Mouse (Mus musculus) urinary bladder, adult 18-20 months (tissue): Measurements from ENCODE around the gene Reps2.

ENCODE experiments used
- DNase-seq, 2 experiments: peaks; one replicate each; pipeline ENCODE4 v3.0.0; 2022; ENCODE audit warnings: low spot score in 2 of 2, mixed read lengths in 2 of 2

Reps2 gene

DNA sequence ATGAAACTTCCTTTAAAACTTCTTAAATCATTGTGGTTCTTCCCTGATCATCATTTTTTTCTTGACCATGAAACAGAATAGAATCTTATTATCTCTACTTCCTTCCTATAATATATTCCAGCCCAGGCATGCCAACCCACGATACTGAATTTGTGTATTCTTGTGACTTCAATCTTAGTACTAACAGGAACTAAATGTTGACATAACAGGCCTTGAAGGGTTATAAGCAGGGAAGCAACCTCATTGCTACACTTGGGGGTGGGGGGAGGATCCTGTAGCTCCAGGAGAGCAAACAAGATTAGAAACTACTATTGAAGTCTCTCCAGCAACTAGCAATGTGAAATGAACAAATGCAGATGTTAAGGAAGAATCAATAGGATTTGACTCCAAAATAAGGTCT, 154.8 kb downstream of the Reps2 start:
- no peak for DNase-seq

DNA sequence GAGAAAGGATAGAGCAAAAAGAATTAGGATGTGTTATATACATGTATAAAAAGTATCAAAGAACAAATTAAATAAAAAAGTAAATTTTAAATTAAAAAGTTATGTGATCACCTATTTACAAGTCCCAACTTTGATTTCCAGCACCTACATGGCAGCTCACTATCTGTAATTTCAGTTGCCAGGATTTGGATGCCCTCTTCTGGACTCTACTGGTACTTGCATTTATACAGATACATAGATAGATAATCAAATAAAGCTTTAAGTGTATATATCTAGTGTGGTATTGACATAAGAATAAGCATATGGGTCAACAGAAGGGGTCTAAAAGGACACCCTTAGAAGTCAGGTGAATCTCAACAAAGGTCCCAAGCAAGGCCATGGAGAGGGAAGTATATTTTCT, 155.7 kb downstream of the Reps2 start:
- no peak for DNase-seq

DNA sequence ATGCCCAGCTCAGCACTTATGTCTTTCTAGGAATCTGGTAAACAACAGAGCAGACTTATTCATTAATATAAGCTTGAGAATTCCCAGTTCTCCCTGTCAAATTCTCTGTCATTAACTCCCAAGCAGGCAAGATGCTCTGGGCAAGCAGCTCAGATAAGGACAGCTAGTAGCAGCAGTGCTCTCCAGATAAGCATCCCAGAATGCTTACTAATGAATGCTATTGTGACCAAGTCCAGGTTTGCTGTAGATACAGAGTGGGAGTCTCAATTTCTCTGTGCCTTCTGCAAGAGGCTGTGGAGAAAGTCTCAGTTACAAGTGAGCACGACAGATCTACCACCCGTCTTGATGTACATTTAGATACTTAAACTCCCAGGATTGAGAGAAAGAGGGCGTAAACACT, 173.2 kb downstream of the Reps2 start:
- DNase-seq = no peak

DNA sequence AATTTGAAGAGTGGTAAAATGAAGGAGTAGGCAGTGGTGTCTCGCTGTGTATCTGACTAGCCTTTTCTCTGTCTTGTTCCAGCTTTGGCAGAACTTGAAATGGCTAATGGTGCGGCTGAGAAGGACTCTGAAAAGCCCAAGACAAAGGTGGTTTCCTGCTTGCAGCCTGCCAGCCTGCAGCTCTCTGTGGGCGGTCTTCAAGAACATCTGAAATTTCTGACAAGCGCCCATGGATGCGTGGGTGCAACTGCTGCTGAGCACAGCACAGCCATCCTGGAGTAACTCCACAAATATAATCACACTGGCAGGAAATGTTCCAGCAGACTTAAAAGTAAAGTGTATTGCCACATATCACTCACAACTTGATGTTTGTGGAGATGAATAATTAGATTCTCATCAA, 181.3 kb downstream of the Reps2 start:
- no peak for DNase-seq

DNA sequence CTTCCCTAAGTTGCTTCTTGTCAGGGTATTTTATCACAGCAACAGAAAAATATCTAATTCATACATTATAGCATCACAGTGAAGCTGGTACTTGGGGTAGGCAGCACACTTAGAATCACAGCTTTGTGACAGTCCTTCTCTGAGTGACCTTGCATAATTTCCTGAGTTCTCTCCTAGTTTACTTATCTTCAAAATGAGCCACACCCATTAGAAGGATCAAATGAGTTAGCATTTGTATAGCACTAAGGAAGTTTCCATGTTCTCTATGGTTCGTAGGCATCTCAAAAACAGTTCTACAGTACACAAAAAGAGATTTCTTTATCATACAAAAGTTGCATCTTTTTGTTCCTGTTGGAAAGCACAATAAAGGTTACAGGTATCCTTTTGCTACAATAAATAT, 187.0 kb downstream of the Reps2 start:
- DNase-seq = no peak

DNA sequence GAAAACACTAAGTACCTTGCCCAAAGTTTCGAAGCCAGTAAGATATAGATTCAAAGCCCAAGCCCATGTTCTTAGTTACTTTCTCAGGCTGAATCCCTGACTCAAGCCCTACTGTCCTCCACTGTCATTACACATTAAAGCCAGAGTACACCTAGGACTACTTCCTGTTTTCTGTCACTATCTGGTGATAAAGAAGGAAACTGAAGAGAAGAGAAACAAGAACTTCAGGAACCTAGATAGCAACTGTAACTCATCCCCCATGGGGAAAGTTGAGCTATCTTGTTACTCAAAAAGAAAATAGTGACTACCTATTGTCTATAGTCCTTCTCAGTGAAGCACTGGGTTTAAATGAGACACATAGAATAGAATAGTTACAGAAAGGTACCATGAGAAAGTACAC, 188.1 kb downstream of the Reps2 start:
- no peak for DNase-seq

DNA sequence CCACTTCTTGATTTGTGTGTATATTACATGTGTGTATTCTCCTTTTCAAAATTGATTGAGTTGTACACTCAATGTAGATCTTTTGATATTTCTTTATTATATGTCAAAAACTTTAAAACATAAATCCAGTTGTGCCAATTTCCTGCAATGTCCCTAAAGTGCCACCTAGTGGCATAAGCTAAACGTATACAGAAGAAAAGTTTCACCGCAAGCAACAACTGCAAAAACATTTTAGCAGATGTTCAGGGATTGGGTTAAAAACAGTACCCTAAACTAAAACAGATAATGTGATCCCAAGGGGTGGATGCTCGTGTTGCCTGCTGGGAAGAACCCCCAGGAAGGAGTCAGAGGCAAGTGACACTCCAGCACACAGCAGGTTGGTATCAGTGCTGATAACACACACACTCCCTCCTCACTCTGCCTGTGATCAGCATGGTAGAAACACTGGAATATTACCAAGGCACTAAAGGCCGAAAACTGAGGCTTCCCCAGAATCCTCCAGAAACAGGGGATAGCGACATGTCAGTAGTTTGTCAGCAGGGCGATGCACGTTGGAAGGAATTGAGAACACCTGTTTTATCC, 189.5 kb downstream of the Reps2 start:
- no peak for DNase-seq

DNA sequence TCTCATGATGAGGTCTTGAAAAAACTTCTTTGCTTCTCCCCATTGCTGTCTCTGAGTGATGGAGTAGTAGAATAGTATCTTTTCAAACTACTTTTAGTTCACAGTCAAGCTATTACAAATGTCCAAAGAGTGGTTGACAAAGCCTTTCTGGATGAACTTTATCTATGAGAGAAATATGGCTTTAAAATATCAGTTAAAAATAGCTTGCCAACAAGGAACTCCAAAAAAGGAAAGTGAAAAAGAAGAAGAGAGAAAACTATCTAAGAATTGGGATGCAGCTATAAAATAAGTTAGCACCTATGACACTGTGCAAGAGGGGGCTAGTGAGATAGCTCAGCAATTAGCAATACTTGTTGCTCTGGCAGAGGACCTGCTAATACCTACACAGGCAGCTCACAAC, 190.8 kb downstream of the Reps2 start:
- DNase-seq = no peak

DNA sequence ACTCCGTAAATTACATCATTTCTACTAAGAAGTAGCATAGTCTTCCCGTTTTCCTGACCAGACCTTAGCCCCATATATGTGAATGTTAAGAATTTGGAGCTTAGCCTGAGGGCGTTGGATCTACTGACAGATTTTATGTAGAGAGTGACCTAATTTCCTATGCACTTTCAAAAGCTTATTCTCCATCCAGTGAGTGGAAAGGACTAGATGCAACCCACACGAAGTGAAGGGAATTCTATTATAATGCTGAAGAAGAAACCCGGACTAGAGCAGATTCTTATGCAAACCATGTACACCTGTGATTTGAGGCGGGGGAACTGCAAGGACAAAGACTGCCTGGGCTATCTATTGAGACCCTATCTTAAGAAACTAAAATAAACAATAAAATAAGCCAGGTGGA, 195.5 kb downstream of the Reps2 start:
- DNase-seq = no peak

DNA sequence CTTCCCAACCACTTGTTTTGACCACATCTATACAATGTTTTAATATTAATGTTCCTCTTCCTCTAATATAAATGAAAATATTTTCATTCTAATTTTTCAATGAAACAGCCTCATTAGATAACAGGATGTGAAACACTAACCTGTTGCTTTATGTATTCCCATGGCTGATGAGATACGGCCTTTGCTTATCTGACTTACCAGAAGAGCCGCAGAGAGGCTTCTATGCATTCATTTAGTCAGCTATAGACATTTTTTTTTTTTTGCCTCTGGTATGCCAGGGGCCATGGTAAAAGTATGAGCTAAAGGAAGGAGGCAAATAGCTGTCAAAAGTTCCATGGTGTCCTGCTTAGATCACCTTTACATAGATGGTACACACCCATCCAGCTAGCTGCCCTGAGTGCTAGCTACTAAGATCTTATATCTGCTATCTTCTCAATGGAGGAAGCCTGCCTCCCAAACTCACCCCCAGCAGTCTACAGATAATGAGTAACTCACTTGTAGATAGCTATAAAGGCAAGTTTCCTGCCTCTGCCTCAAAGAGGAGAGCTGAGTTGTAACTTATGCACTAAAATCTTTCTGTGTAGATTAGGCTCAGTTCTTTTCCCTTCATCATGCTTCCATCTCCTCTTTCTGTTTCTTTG, 196.7 kb downstream of the Reps2 start:
- no peak for DNase-seq

DNA sequence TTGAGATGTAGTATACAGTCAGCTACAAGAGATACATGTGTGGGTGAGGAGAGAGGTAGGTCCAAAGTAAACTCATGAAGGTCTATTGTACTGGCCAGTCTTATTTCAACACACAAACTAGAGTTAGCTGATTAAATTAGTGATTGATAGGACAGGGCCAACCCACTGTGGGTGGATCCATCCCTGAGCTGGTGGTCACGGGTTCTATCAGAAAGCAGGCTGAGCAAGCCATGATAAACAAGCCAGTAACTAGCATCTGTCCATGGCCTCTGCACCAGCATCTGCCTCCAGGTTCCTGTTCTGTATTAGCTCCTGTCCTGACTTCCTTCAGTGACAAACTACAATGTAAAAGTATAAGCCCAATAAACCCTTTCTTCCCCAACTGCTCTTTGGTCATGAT, 200.1 kb downstream of the Reps2 start:
- no peak for DNase-seq

DNA sequence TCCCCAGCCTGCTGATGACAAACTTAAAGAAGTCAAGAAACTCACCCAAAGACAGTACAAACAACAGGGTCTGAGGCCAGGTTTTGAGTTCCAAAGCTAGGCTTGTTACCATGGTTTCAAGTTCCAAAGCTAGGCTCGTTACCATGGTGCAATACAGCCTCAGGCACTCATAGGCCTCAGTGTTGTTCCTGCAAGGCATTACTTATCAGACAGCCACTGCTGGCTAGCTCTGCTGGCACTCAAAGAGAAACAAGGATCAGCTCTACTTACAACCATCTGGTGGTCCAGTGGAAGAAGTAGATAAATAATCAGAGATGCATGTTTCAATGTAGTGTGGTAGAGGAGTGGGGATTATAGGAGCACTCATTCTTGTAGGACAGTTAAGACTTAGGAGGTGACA, 200.5 kb downstream of the Reps2 start:
- DNase-seq = no peak

DNA sequence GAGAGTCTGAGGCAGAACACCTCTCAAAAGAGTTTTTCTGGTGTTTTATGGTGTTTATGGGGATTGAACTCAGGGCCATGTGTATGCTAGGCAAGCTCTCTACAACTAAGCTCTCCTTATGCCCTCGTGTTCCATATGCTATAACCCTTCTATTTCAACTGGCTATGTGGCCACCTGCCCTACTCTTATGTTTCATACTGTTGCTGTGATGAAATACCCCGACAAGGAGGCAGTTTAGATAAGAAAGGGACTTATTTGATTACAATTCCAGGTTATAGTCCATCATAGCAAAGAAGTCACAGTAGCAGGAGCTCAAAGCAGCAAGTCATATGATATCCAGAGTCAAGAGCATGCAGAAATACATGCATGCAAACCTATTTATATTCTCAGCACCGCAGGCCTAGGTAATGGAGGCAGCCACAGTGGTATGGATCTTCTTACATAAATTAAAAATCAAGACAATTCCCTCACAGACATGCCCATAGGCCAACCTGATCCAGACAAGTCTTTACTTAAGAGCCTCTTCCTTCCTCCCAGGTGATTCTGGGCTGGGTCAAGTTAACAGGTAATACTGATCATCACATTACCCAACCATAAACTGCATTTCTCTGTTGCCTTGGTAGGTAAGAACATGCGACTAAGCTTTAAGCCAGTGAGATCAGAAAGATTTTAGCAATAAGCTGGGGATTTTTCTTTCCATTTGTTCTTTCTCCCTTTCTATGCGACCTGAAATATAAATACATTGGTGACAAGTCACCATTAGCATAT, 210.5 kb downstream of the Reps2 start:
- no peak for DNase-seq

DNA sequence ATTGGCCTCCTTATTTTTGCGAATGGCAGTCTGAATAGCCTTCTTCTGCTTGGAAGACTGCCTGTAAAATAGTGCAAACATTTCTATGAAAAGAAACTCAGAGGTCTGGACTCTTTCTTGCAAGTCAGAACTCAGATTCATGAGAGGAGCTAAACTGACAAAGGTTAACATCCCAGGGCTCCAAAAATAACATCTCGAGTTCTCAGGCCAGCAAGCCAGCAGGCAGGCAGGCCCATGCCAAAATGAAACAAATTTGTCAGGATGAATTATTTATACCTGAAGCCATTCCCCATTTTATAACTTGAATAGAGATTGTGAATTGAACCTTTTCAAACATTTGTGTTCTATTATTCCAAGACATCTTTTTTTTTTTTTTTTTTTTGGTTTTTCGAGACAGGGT, 215.8 kb downstream of the Reps2 start:
- no peak for DNase-seq

DNA sequence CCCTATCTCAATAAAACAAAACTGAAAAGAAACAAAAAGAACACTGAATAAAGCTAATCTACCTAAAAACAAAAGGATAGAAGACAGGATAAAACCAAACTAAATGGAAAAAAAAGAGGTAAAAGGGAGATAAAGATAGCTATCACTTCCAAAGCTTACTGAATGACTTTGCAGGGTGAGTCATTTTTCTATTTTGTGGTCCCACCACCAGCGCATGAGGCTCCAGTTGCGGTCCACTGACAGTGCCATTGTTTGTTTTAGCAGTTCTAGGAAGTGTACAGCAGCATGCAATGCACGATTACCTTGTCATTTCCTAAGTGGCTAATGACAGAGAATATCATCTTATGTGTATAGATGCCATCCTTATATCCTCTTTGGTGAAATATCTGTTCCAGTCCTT, 224.0 kb downstream of the Reps2 start:
- no peak for DNase-seq

DNA sequence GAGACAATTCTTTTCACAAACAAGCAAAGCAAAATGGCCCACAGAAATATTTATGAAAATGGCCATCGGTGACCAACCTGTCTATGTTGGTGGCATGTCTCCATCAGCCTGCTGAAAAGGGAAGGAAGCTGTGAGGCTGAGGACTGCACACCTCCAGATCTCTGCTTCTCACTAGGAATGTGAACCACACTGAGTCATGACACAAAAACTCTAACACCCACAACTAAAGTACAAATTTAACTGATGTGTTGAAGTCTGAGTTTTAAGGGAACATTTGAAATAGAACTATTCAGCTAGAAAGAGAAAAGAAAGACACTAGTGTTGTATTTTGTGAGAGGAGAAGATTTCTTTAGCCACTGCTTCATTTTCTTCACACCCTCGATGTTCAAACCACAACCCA, 230.3 kb downstream of the Reps2 start:
- DNase-seq = no peak

DNA sequence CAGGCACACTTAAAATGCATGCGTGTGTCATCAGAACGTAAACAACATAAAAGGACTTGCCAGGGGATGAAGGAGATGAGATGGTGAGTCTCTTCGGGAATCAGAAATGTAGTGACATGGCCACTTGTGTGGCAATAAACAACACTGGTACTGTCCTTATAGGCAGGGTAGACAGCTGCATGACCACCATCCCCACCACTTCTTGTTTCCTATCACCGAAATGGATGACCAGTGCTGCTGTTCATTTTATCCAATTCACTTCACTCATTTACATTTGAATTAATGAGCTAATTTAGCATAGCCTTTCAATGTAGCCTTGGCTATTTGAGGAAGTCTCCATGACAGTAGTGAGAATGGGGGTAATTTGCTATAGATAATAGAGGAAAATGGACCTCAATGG, 236.2 kb downstream of the Reps2 start:
- DNase-seq = no peak

DNA sequence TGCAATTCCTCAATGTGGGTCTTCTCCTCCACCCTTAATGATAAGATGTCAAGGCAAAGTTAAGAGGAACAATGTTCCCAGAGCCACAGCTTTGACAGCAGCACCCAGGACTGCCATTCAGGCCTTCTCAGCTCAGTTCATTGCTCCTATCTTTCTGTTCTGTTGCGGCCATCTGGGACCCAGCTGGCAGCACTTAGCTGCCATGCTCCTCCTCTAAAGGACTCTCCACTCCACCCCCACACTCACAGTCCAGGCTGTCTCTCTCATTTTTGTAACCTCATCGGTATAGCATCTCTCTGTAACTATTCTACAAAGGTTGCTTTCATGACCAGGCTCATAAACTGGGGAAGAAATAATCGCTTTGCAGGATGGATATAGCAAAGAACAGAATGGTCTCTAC, 241.0 kb downstream of the Reps2 start:
- no peak for DNase-seq

DNA sequence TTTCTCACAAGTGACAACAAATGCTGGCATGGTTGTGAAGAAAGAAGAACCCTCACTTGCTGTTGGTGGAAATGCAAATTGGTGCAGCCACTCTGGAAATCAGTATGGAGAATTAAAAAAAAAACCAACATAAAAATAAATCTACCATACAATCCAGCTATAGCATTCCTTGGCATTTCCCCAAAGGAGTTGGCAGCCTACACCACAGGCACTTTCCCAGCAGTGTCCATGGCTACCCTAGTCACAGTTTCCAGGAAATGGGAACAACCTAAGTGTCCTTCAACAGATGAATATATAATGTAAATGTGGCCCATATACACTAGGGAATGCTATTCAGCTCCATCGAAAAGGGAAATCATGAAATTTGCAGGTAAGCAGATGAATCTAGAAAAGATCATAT, 262.7 kb downstream of the Reps2 start:
- DNase-seq = no peak

DNA sequence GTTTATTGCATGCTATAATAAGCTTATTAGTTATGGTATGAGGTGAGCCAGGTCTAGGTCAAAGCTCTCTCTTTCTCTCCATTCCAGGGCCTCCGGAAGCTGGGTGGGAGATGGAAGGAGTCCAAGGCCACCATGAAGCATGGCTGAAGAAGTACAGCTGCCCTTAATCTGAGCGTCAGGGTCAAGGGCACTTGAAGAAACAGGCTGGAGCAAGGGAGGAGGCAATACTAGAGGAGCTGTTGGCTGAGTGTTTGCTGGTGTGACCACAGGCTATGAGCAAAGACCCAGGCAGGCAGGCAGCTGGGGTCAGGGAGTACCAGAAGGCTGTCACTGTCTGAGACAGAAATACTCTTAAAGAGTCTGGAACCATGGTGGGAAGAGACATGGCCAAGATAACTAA, 280.2 kb downstream of the Reps2 start:
- no peak for DNase-seq
